Mouse (Mus musculus) embryonic facial prominence, embryonic 11.5 days (tissue): ENCODE results near the gene Mgarp. TPM values are rescaled to one million over a fixed set of nuclear protein-coding genes. Genes with fewer than 3 reads are reported as not detected.
A peak's percentile ranks its signal among the peaks of the same experiment; 100 is the strongest.

Experiments
- ATAC-seq: fragments of 200-750 bp; cut with Nextera tagmentation; replicated peaks from 2 replicates; pipeline ENCODE4 v1.8.0; 2017; ENCODE audit warnings: low read depth; ENCODE audit not compliant: insufficient number of reproducible peaks, low FRiP score, low TSS enrichment
- DNase-seq: peaks from one replicate; pipeline ENCODE4 v3.0.0-alpha.2; 2015; ENCODE audit warnings: low spot score
- H3K27ac ChIP-seq: fragments of 300-500 bp; sonication (generic); replicated peaks from 2 replicates; pipeline ENCODE4 v1.5.1; 2014; ENCODE audit warnings: mild to moderate bottlenecking, low read depth, low read length, control low read depth
- H3K27me3 ChIP-seq: fragments of 300-500 bp; sonication (generic); 2 replicates; pipeline ENCODE4 v1.6.1; 2014; ENCODE audit warnings: mild to moderate bottlenecking, low read length, moderate library complexity, mixed read lengths; ENCODE audit not compliant: control insufficient read depth, insufficient read depth
- H3K36me3 ChIP-seq: fragments of 300-500 bp; sonication (generic); replicated peaks from 2 replicates; pipeline ENCODE4 v1.6.1; 2014; ENCODE audit warnings: low read depth, mild to moderate bottlenecking, low read length, moderate library complexity, mixed read lengths; ENCODE audit not compliant: control insufficient read depth, insufficient read depth
- H3K4me1 ChIP-seq: fragments of 300-500 bp; sonication (generic); 2 replicates; pipeline ENCODE4 v1.6.1; 2014; ENCODE audit warnings: low read length, mixed read lengths; ENCODE audit not compliant: control insufficient read depth, insufficient read depth
- H3K4me2 ChIP-seq: fragments of 300-500 bp; sonication (generic); 2 replicates; pipeline ENCODE4 v1.6.1; 2014; ENCODE audit warnings: low read depth, mild to moderate bottlenecking, control low read depth, low read length, moderate library complexity
- H3K4me3 ChIP-seq: fragments of 300-500 bp; sonication (generic); 2 replicates; pipeline ENCODE4 v1.5.1; 2014; ENCODE audit warnings: low read depth, low read length, control low read depth
- H3K9ac ChIP-seq: fragments of 300-500 bp; sonication (generic); replicated peaks from 2 replicates; pipeline ENCODE4 v1.6.1; 2014; ENCODE audit warnings: mild to moderate bottlenecking, control low read depth, low read length
- H3K9me3 ChIP-seq: fragments of 300-500 bp; sonication (generic); replicated peaks from 2 replicates; pipeline ENCODE4 v1.6.1; 2016; ENCODE audit warnings: mild to moderate bottlenecking, low read length, inconsistent platforms, mixed read lengths; ENCODE audit not compliant: control insufficient read depth
- WGBS: fragments of 180-500 bp; shearing (Covaris S2); extraction: QIAGEN DNeasy Blood & Tissue Kit; methylation state at CpG from one replicate; pipeline ENCODE4 v1.1.7; 2014; 5-methylcytosine and 5-hydroxymethylcytosine counted together
- polyA plus RNA-seq: library from polyadenylated mRNA; unstranded; fragments of >200 nt; fragmentation: Nextera tagmentation; extraction: Ambion mirVana; gene quantifications from 2 replicates; pipeline ENCODE4 v1.2.1, GENCODE M21; 2014

The Mgarp gene
- polyA plus RNA-seq, 1 experiment from 2014 or later = 9.1 TPM

GRCm38 (mm10) chr3:51339734-51340551 is 56.6 kb downstream of the Mgarp start:
- H3K9me3 ChIP-seq = no peaks in the 10 kb centered on the region
- no peak; the same call in 1 of the 2 replicates for ATAC-seq
- WGBS = under 1% methylated on average over 87 of the region's 113 CpGs

GRCm38 (mm10) chr3:51339378-51339733 is 57.2 kb downstream of the Mgarp start:
- Histone ChIP-seq H3K27me3 (no peaks in the 10 kb centered on the region), H3K9me3 (no peaks in the 10 kb centered on the region), H3K9ac (peak overlapping the region; percentile 80), H3K4me2 (peak overlapping the region; percentile 91), H3K27ac (peak overlapping the region; percentile 87; the same call in 1 of the 2 replicates), H3K4me3 (peak overlapping the region; percentile 94), H3K4me1 (no peaks in the 10 kb centered on the region), H3K36me3 (no peaks in the 10 kb centered on the region)
- no peak for ATAC-seq
- 3% methylated on average over 9 of the region's 9 CpGs for WGBS
- no peak for DNase-seq

More at GRCm38 (mm10) chr3:51339734-51340551, 56.6 kb downstream of the Mgarp start:
- H3K27ac ChIP-seq = peak overlapping the region; percentile 87
- H3K4me2 ChIP-seq = peak overlapping the region; percentile 91
- peak overlapping the region; percentile 80 for H3K9ac ChIP-seq
- no peaks in the 10 kb centered on the region for H3K36me3 ChIP-seq
- DNase-seq = peak; percentile 45
- no peaks in the 10 kb centered on the region for H3K4me1 ChIP-seq
- H3K4me3 ChIP-seq = peak overlapping the region; percentile 94
- H3K27me3 ChIP-seq = no peaks in the 10 kb centered on the region

Other genes with a start within 250 kb of the Mgarp start
- 11.0 and 11.5 TPM in 2 replicates for gene Noct, start 172.3 kb downstream of the Mgarp start, polyA plus RNA-seq
- gene Elf2, start 56.1 kb downstream of the Mgarp start, polyA plus RNA-seq = 47.3 and 48.9 TPM in 2 replicates
- gene Ndufc1, start 12.2 kb upstream of the Mgarp start, polyA plus RNA-seq = 722 TPM in 2 replicates
- 49.1 and 54.9 TPM in 2 replicates for gene Naa15, start 18.4 kb upstream of the Mgarp start, polyA plus RNA-seq
- gene Rab33b, start 87.2 kb upstream of the Mgarp start, polyA plus RNA-seq = 19.8 and 21.7 TPM in 2 replicates
- 4.9 and 5.0 TPM in 2 replicates for gene Setd7, start 164.1 kb upstream of the Mgarp start, polyA plus RNA-seq